Mouse (Mus musculus): Measurements from ENCODE around the gene Olfr362. TPM values are rescaled to one million over a fixed set of nuclear protein-coding genes. Genes with fewer than 3 reads are reported as not detected.
"Not testable (repeated sequence)": the region's sequence is repeated elsewhere in the genome, so short reads cannot be mapped to it uniquely, and the experiment has no call there.

The Olfr362 gene
- polyA plus RNA-seq (2014; fragmentation: Nextera tagmentation; extraction: Ambion mirVana), result not detected in 2 replicates

DNA sequence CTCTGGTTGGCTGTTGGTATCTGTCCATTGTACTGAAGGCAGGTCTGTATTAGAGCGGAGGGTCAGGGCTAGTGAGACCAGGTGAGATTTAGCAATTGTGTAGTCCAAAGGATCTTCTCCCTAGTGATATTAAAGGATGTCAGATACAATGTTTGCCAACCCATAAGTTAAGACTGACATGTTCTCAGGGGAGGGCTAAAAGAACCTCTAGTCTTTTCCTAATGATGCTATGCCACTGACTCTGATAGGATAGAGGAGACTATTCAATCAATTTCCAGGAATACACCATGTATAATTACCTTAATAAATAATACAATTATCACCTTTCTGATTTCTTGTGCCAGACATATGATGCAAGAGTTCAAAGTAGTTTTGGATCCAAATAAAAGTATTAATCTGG, at the start of gene Olfr362:
Gene Olfr362, minus strand, starts transcription at position 101 of the 400 bp plus-strand sequence.
- DNase-seq (ENCODE audit: low spot score) (no peak), ATAC-seq (replicated peaks; ENCODE audit: low FRiP score) (no peak)
- Histone ChIP-seq H3K4me2 (ENCODE audit: low read depth, low read length, severe bottlenecking) (no peak within 1 kb of the TSS), H3K4me1 (replicated peaks; ENCODE audit: control insufficient read depth, insufficient read depth, low read length) (no peaks in the 10 kb centered on the region), H3K36me3 (ENCODE audit: control insufficient read depth, insufficient read depth, low read length) (no peaks in the 10 kb centered on the region), H3K9me3 (ENCODE audit: control insufficient read depth, low read length) (peaks cover 2% of the 10 kb centered on the region; the same call in 1 of the 2 replicates), H3K27me3 (ENCODE audit: control insufficient read depth, insufficient read depth, low read length) (no peaks in the 10 kb centered on the region), H3K27ac (ENCODE audit: low read depth, low read length) (no peak within 1 kb of the TSS), H3K9ac (ENCODE audit: low read length) (no peak within 1 kb of the TSS), H3K4me3 (ENCODE audit: low read depth, low read length) (no peak within 1 kb of the TSS)
- 97% methylated on average over 1 of the region's 1 CpGs for WGBS

DNA sequence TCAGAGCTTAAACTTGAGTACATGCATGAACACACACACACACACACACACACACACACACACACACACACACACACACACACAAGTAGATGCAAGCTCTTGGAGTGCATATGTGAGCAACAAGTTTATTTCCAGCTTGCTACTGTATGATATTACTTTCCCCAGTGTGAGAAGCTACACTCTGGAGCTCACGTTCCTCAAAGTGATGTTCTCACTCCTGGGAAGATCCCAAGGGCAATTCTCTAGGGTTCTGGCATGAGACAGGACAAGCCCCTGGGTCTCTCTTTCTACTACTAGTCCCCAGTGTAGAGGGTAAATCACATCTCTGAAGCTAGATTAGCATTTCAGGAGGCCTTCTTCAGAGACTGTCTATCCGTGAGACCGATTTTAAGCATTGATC, 21.3 kb upstream of the Olfr362 start, which contains the start of gene Olfr364-ps1:
Gene Olfr364-ps1, plus strand, starts transcription at position 301 of the 400 bp plus-strand sequence.
- no peak for ATAC-seq (replicated peaks; ENCODE audit: low FRiP score)
- Histone ChIP-seq H3K27me3 (ENCODE audit: control insufficient read depth, insufficient read depth, low read length) (no peaks in the 10 kb centered on the region), H3K4me2 (ENCODE audit: low read depth, low read length, severe bottlenecking) (no peak within 1 kb of the TSS), H3K4me1 (replicated peaks; ENCODE audit: control insufficient read depth, insufficient read depth, low read length) (no peaks in the 10 kb centered on the region), H3K9ac (ENCODE audit: low read length) (no peak within 1 kb of the TSS), H3K36me3 (ENCODE audit: control insufficient read depth, insufficient read depth, low read length) (no peaks in the 10 kb centered on the region), H3K9me3 (ENCODE audit: control insufficient read depth, low read length) (no peaks in the 10 kb centered on the region; the same call in 1 of the 2 replicates), H3K27ac (ENCODE audit: low read depth, low read length) (no peak within 1 kb of the TSS), H3K4me3 (ENCODE audit: low read depth, low read length) (no peak within 1 kb of the TSS)
- WGBS, result 87% methylated on average over 3 of the region's 3 CpGs
- no peak for DNase-seq (ENCODE audit: low spot score)

DNA sequence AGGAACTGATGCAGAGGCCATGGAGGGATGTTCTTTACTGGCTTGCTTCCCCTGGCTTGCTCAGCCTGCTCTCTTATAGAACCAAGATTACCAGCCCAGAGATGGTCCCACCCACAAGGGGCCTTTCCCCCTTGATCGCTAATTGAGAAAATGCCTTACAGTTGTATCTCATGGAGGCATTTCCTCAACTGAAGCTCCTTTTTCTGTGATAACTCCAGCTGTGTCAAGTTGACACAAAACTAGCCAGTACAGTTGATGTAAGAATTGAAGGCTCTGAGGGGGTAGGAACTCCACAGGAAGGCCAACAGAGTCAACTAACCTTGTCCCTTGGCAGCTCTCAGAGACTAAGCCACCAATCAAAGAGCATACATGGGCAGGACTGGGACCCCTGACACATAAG, 28.5 kb downstream of the Olfr362 start, which contains the start of gene Olfr361:
Gene Olfr361, minus strand, starts transcription at position 101 of the 400 bp plus-strand sequence.
- H3K36me3 ChIP-seq (ENCODE audit: control insufficient read depth, insufficient read depth, low read length); DNase-seq (ENCODE audit: low spot score); H3K4me3 ChIP-seq (ENCODE audit: low read depth, low read length); ATAC-seq (replicated peaks; ENCODE audit: low FRiP score); H3K4me2 ChIP-seq (ENCODE audit: low read depth, low read length, severe bottlenecking); H3K9ac ChIP-seq (ENCODE audit: low read length); H3K9me3 ChIP-seq (ENCODE audit: control insufficient read depth, low read length); H3K4me1 ChIP-seq (replicated peaks; ENCODE audit: control insufficient read depth, insufficient read depth, low read length); H3K27ac ChIP-seq (ENCODE audit: low read depth, low read length); H3K27me3 ChIP-seq (ENCODE audit: control insufficient read depth, insufficient read depth, low read length): not testable (repeated sequence)
- 57% methylated on average over 1 of the region's 1 CpGs for WGBS

- no peaks in the 10 kb centered on the region for H3K27me3 ChIP-seq (ENCODE audit: control insufficient read depth, insufficient read depth, low read length)
- H3K9ac ChIP-seq (ENCODE audit: low read length), result no peak within 1 kb of the TSS
- no peak for ATAC-seq (replicated peaks; ENCODE audit: low FRiP score)
- H3K4me3 ChIP-seq (ENCODE audit: low read depth, low read length), result no peak within 1 kb of the TSS
- no peak within 1 kb of the TSS for H3K27ac ChIP-seq (ENCODE audit: low read depth, low read length)
- H3K36me3 ChIP-seq (ENCODE audit: control insufficient read depth, insufficient read depth, low read length), result no peaks in the 10 kb centered on the region
- no peak within 1 kb of the TSS for H3K4me2 ChIP-seq (ENCODE audit: low read depth, low read length, severe bottlenecking)
- H3K4me1 ChIP-seq (replicated peaks; ENCODE audit: control insufficient read depth, insufficient read depth, low read length), result no peaks in the 10 kb centered on the region
- no peak for DNase-seq (ENCODE audit: low spot score)
- H3K9me3 ChIP-seq (ENCODE audit: control insufficient read depth, low read length), result no peaks in the 10 kb centered on the region; the same call in 1 of the 2 replicates
These were observed 52.3 kb downstream of the Olfr362 start, which contains the start of gene Olfr360 for GRCm38 (mm10) chr2:37065446-37065845. Gene Olfr360, plus strand, starts transcription at chr2:37065746.

Other genes with a start within 250 kb of the Olfr362 start
- not detected in 2 replicates for gene Olfr352, start 249.4 kb downstream of the Olfr362 start, polyA plus RNA-seq (2014; fragmentation: Nextera tagmentation; extraction: Ambion mirVana)
- gene Olfr353, start 225.0 kb downstream of the Olfr362 start, polyA plus RNA-seq (2014; fragmentation: Nextera tagmentation; extraction: Ambion mirVana), result not detected in 2 replicates
- not detected in 2 replicates for gene Olfr354, start 212.2 kb downstream of the Olfr362 start, polyA plus RNA-seq (2014; fragmentation: Nextera tagmentation; extraction: Ambion mirVana)
- not detected in 2 replicates for gene Olfr355, start 189.0 kb downstream of the Olfr362 start, polyA plus RNA-seq (2014; fragmentation: Nextera tagmentation; extraction: Ambion mirVana)
- not detected in 2 replicates for gene Olfr356, start 180.8 kb downstream of the Olfr362 start, polyA plus RNA-seq (2014; fragmentation: Nextera tagmentation; extraction: Ambion mirVana)
- not detected in 2 replicates for gene Olfr357, start 124.1 kb downstream of the Olfr362 start, polyA plus RNA-seq (2014; fragmentation: Nextera tagmentation; extraction: Ambion mirVana)
- not detected in 2 replicates for gene Olfr358, start 108.6 kb downstream of the Olfr362 start, polyA plus RNA-seq (2014; fragmentation: Nextera tagmentation; extraction: Ambion mirVana)
- gene Olfr360, start 52.2 kb downstream of the Olfr362 start, polyA plus RNA-seq (2014; fragmentation: Nextera tagmentation; extraction: Ambion mirVana), result not detected in 2 replicates
- gene Olfr361, start 28.6 kb downstream of the Olfr362 start, polyA plus RNA-seq (2014; fragmentation: Nextera tagmentation; extraction: Ambion mirVana), result not detected in 2 replicates
- not detected in 2 replicates for gene Olfr364-ps1, start 21.4 kb upstream of the Olfr362 start, polyA plus RNA-seq (2014; fragmentation: Nextera tagmentation; extraction: Ambion mirVana)
- gene Olfr365, start 70.3 kb upstream of the Olfr362 start, polyA plus RNA-seq (2014; fragmentation: Nextera tagmentation; extraction: Ambion mirVana), result not detected in 2 replicates
- gene Olfr366, start 93.7 kb upstream of the Olfr362 start, polyA plus RNA-seq (2014; fragmentation: Nextera tagmentation; extraction: Ambion mirVana), result not detected in 2 replicates
- not detected in 2 replicates for gene Olfr368, start 208.6 kb upstream of the Olfr362 start, polyA plus RNA-seq (2014; fragmentation: Nextera tagmentation; extraction: Ambion mirVana)
- gene Pdcl, start 241.4 kb upstream of the Olfr362 start, polyA plus RNA-seq (2014; fragmentation: Nextera tagmentation; extraction: Ambion mirVana), result 65.0 and 71.7 TPM in 2 replicates